Mouse (Mus musculus): Measurements from ENCODE around the gene Crip3.
A peak's percentile ranks its signal among the peaks of the same experiment; 100 is the strongest.

The Crip3 gene

DNA sequence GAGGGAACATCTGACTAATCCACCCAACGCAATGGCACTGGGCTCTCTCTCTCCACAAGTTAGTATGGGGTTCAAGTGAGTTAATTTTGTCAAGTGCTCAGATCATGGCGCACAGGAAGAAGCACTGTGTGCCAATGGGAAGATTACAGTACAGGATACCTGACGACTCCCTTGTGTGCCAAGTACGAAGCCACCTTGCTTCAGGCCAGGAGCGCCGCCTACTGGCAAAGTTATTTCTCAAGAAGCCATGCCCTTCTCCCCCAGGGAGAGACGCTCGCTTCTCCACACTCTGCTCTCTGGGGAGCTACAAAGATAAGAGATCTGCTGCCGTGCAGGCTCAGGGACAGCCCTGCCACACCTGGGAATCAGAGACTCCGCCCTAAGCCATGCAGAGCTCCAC, 29.1 kb downstream of the Crip3 start:
- peak; percentile 63 to 71 for DNase-seq

DNA sequence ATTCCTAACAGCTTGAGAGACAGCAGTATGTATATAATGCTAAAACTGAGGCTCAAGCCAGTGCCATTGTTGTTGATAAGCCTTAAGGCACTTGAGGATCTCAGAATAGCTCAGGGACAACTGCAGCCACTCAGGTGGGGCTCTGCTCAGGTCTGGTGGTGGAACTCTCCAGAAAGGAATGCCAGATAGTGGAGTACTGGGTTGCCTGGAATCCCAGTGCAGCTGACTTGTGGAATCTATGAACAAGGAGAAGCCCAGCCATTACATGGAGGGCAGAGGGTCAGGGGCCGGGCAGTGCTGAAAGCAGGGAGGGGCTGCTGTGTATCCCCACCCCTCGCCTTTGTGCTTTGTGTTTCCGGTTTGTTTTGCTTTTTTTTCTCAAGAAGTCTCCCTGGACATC, 29.7 kb downstream of the Crip3 start:
- no peak for DNase-seq

DNA sequence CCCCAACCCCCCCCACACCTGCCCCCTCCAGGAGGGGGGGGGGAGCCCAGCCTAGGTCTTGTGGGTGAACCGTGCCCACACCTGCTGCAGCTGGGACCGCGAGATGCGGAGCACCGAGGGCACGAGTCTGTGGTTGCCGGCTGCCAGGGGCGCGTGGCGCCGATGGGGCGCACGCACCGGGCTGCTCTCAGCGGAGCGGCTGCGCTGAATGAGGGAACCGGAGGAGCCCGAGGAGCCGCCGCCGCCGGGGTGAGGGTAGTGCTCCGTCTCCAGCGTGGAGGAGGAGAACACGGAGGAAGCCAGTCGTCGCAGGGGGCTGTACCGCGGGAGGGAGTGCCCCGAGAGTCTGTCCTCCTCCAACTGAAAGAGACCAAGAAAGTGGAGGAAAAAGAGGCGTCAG, 31.9 kb downstream of the Crip3 start:
- no peak for DNase-seq

DNA sequence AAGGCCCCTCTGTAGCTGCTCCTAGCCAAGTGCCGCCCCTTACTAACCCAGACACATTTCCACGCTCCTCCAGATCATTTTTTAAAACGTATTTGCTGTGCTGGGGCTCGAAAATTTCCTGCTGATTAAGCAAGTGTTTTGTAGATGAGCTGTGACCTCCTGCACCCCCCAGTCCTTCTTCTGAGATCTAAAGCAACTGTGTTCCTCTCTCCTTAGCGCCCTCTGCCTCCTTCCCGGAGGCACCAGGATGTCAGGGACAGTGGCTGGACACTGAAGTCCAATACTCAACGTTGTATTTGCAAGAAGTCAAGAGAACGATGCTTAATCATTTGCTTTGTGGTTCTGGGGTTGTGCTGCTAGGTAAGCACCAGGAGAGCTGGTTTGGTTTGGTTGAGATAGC, 32.6 kb downstream of the Crip3 start:
- DNase-seq: no peak

DNA sequence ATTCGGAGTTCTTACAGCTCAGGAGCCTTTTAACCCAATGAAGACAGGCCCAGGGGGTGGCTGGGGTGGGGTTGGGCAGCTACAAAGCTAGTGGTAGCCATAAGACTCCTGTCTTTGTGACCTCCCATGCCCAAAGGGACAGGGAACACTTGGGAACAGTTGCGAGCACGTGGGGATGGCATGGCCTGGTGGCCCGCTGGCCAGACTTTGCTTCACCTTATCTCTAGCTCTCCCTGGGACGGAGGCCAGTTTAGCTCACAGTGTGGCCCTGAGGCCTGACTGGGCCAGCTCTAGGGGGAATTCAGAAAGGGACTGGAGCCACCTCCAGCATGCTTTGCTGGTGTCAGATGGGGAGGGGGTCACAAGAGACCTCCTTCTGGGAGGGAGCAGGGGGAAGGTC, 33.5 kb downstream of the Crip3 start:
- DNase-seq: no peak

DNA sequence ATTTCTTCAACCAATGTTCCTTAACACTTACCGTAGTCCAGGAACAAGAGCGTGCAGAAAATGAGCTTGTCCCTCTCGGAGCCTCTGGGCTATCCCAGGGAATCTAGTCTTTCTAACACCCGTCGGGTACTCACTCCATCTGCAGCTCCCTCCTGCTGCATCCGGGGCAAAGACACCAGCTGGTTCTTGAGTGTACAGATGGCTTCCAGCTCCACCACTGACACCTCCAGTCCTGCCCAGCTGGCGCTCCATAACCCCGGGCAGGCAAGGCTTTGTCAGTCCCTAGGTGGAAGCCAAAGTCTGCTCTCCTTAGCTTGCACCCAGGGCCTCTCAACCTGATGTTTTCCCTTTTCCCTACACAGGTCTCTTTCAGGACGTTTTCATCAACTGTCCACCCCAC, 39.1 kb downstream of the Crip3 start:
- peak in 1 of 2 experiments; percentile 64 for DNase-seq

DNA sequence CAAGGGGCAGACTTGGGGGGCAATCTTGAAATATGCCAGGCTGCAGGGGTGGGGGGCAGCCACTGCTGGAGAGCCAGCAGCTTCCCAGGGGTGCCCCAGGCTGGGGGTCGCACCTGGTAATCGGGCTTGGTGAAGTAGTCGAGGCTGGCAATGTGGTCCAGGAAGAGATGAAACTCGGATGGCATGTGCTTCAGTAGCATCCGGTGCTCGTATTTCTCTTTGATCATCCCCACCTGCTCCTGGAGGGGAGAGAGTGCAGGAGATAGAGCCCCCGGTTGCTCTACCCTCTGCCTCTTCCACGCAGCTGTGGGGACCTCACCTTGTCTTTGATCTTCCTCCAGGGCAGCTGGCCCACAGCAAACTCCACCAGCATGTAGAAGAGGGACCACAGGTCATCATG, 47.9 kb downstream of the Crip3 start:
- DNase-seq: no peak

DNA sequence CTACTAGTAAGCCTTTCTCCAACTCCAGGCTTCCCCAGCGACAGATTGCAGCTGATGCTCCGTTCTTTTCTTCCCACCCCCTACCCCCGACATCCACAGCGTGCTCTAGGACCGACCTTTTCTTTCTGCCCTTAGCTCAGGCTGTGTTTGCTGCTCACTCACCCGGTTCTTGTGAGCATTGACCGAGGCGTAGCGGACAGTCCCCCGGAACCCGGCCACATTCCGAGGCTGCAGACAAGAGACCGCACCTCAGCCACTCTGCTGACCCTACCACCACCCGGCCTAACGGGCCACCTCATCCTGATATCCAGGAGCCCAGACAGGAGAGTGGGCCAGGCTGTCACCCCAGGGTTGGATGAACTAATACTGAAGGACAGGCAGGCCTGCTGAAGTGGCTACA, 48.6 kb downstream of the Crip3 start:
- DNase-seq: no peak

Measured in cerebellum, postnatal 10 days (tissue).